Mouse (Mus musculus): ENCODE results near the gene Mok.

DNA sequence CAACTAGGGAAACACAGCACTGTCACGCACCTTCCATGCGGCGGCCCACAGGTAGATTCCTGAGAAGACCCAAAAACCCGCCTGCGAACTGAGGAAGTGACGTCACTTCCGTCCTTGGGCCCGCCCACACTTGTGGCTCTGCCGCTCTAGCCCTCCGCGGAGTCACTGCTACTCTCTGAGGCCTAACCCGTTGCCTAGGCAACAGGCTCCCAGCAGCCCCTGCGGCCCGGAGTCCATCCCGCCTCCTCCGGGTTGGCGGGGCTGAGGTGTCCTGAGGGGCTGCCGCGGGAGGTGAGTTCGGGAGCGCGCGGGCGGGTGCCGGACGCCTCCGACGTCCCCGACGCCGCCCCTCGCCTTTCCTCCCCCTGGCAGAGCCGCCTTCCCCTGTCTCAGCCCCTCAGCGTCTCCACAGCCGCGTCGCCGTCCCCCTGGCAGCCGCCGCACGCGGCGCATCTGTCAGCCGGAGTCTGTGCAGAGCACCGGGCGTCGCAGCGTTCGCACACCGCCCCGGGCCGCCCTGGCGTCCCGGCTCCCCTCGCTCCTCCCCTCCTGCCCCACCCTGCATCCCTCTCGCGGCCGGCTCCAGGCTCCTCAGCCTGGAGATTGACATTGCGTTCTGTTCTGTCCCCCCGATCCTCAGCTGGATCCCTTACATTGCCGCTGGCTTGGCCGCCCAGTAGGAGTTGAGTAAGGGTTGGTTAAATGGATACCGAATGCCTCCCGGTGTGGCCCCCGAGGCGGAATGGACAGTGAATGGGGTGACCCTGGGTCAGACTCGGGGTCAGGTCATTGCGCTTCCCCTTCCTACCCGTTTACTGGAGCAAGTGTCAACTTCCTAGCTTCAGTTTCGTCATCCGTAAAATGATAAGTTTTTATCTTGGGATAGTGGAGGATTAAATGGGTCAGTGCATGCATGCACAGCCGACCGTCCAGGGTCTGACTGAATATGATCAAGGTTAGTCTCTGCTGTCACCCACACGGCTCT lies 48.6 kb upstream of the Mok start, which contains the start of the genes Cinp and Tecpr2:
- TF ChIP-seq POLR2A (IDR thresholded peaks at IDR 0.05; ENCODE audit: borderline replicate concordance, low read depth, low read length) = no peak
- TF ChIP-seq CTCF (IDR thresholded peaks at IDR 0.05; ENCODE audit: low read depth, low read length) = no peak

All from bone marrow macrophage, adult 2 months (primary cell).